In the genomic region with DNA sequence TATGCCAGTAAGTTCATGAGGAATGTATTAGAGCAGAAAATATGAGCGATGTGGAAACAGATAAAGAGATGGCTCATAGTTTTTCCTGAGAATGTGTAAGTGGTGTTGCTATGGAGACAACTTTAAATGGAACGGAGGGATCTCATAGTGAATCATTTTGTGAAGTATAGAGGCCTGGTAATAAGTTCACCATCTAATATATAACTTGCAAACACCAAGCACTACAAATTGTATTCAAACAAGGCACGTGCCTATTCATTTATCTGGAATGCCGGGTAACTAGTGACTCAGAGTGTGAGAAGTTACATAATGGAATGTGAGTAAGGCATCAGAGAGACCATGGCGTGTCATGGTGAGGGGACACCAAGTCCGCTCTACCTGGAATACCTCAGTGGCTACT, we compare ENCODE assay signal across 20 mouse cellular contexts. TPM values are rescaled to one million over a fixed set of nuclear protein-coding genes. Genes with fewer than 3 reads are reported as not detected.
DNase-seq lines count a peak whose midpoint lies in the region; ATAC-seq and TF ChIP-seq lines count a peak whose summit lies in the region.
"Had no signal": no experiment of that assay in that cellular context is flagged by ENCODE, and none has a peak within 500 bp of the region (broad histone marks: within the 10 kb centered on the region; RNA-seq: fewer than 3 reads in every experiment).

No protein-coding gene starts in this region.

- H3K79me3 ChIP-seq in C2C12 (ENCODE audit: low read depth), result no peaks in the 10 kb centered on the region

- no peaks in the 10 kb centered on the region for H3K79me2 ChIP-seq in C2C12 (ENCODE audit: control insufficient read depth, insufficient read depth)

- DNase-seq in frontal cortex, postnatal 36 days (ENCODE audit: low spot score in 2 of 2), result no peak
- DNase-seq in NIH3T3 (ENCODE audit: low read depth), result peak; percentile 53
- DNase-seq in thymus, postnatal 10 days (ENCODE audit: low spot score in 2 of 2), result no peak
- DNase-seq in urinary bladder, adult 2 months (ENCODE audit: low spot score), result no peak
- DNase-seq in spleen, postnatal 10 days (ENCODE audit: low spot score in 2 of 2), result no peak
- DNase-seq: adrenal gland, adult 8-10 months; adrenal gland, postnatal 14 days; B cell, adult 2 months; cerebellum, adult 11-12 months; cerebellum, adult 2 months; cerebellum, adult 9-10 months; cerebellum, postnatal 10 days; cerebellum, postnatal 25 days had no signal

- peaks cover 14% of the 10 kb centered on the region for H3K36me3 ChIP-seq in C2C12 (ENCODE audit: control insufficient read depth, insufficient read depth)

- no peaks in the 10 kb centered on the region for H3K27me3 ChIP-seq in C2C12 (ENCODE audit: control insufficient read depth, insufficient read depth, insufficient read length)
- H3K27me3 ChIP-seq: embryonic facial prominence, embryonic 12.5 days had no signal

- ATAC-seq in frontal cortex, adult (ENCODE audit: low TSS enrichment), result peak; percentile 54; the same call in 1 of the 2 replicates
- ATAC-seq: forebrain, embryonic 14.5 days; forebrain, embryonic 16.5 days had no signal

- H3ac ChIP-seq in C2C12 (ENCODE audit: control insufficient read depth, insufficient read length, low read depth), result no peak overlapping the region

- no peak for TF ChIP-seq CTCF in C2C12 (IDR thresholded peaks at IDR 0.05; ENCODE audit: control insufficient read depth, insufficient read depth, insufficient read length)

- H3K4me3 ChIP-seq in C2C12 (ENCODE audit: insufficient read depth, poor library complexity, severe bottlenecking), result no peak overlapping the region
- H3K4me3 ChIP-seq: embryonic facial prominence, embryonic 10.5 days; embryonic facial prominence, embryonic 12.5 days had no signal

TF ChIP-seq in C2C12, 6 proteins besides CTCF, POLR2A, EP300 and RAD21:
- TF ChIP-seq CEBPB (IDR thresholded peaks at IDR 0.05; ENCODE audit: low read depth) (peak; percentile 39), USF1 (IDR thresholded peaks at IDR 0.05; ENCODE audit: low read depth) (peak; percentile 55), FOSL1 (IDR thresholded peaks at IDR 0.05; ENCODE audit: insufficient read depth, low read length, poor library complexity, severe bottlenecking) (no peak)

RNA-seq across cellular contexts. Expression of gene Dgke, which starts 28.2 kb away (rescaled TPM):
- polyA plus RNA-seq in C2C12 (2012; fragmentation: generic; extraction: Trizol), result 1.6 TPM
- 5.7 and 6.4 TPM in 2 replicates for polyA plus RNA-seq in urinary bladder, adult 2 months (2012; rRNA removed)

RNA-seq across cellular contexts. Expression of gene Gm525, which starts 35.1 kb away (rescaled TPM):
- polyA plus RNA-seq in C2C12 (2012; fragmentation: generic; extraction: Trizol), result not detected
- polyA plus RNA-seq in urinary bladder, adult 2 months (2012; rRNA removed), result 0.18 and 0.72 TPM in 2 replicates
- polyA plus RNA-seq: embryonic facial prominence, embryonic 10.5 days; forebrain, embryonic 11.5 days; forebrain, embryonic 14.5 days; forebrain, embryonic 16.5 days had no signal

RNA-seq across cellular contexts. Expression of gene Trim25, which starts 39.3 kb away (rescaled TPM):
- polyA plus RNA-seq in C2C12 (2012; fragmentation: generic; extraction: Trizol), result 7.7 TPM
- polyA plus RNA-seq in urinary bladder, adult 2 months (2012; rRNA removed), result 12.9 and 18.2 TPM in 2 replicates
